Comparison of ENCODE assay signal across 18 mouse cellular contexts in the genomic region with DNA sequence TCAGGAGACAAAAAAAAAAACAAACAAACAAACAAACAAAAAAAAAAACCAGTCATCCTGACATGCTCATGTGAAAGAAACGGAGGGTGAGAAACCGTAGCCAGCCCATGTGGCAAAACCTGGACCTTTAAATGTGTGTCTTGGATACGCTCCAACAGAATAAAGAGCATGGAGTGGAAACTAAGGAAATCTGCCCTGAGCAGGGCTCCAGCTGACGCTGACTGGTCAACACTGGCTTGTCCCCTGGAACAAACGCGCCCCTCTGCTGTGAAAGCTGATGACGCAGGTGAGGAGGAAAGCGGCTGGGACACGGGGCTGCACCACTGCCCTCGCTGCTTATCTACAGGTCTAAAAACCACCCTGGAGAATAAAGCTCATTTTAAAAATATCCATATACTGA. TPM values are rescaled to one million over a fixed set of nuclear protein-coding genes. Genes with fewer than 3 reads are reported as not detected.
A peak's percentile ranks its signal among the peaks of the same experiment; 100 is the strongest.
DNase-seq lines count a peak whose midpoint lies in the region; ATAC-seq and TF ChIP-seq lines count a peak whose summit lies in the region.
"Had no signal": no experiment of that assay in that cellular context is flagged by ENCODE, and none has a peak within 500 bp of the region (broad histone marks: within the 10 kb centered on the region; RNA-seq: fewer than 3 reads in every experiment).

No protein-coding gene starts in this region.

- no peak overlapping the region for H3K9ac ChIP-seq in heart, postnatal 0 days (replicated peaks; ENCODE audit: low read depth, low read length)
- H3K9ac ChIP-seq in liver, embryonic 12.5 days = no peak overlapping the region
- H3K9ac ChIP-seq in hindbrain, postnatal 0 days (replicated peaks; ENCODE audit: low read length) = no peak overlapping the region

- peaks cover 45% of the 10 kb centered on the region for H3K4me1 ChIP-seq in heart, postnatal 0 days (ENCODE audit: control insufficient read depth, insufficient read depth)
- H3K4me1 ChIP-seq in liver, embryonic 12.5 days = peaks cover 57% of the 10 kb centered on the region
- peaks cover 26% of the 10 kb centered on the region for H3K4me1 ChIP-seq in hindbrain, postnatal 0 days (ENCODE audit: insufficient read depth, low read length)

- H3K4me3 ChIP-seq in heart, postnatal 0 days (ENCODE audit: low read depth, low read length) = no peak overlapping the region
- no peak overlapping the region for H3K4me3 ChIP-seq in liver, embryonic 12.5 days
- no peak overlapping the region for H3K4me3 ChIP-seq in hindbrain, postnatal 0 days (ENCODE audit: low read length)
- H3K4me3 ChIP-seq: erythroblast, embryonic 14.5 days had no signal

- no peaks in the 10 kb centered on the region for H3K27me3 ChIP-seq in heart, postnatal 0 days (ENCODE audit: control insufficient read depth, insufficient read depth, low read length)
- H3K27me3 ChIP-seq in liver, embryonic 12.5 days (replicated peaks) = no peaks in the 10 kb centered on the region
- no peaks in the 10 kb centered on the region for H3K27me3 ChIP-seq in hindbrain, postnatal 0 days (ENCODE audit: insufficient read depth, low read length)

- no peaks in the 10 kb centered on the region for H3K9me3 ChIP-seq in heart, postnatal 0 days (replicated peaks; ENCODE audit: control insufficient read depth, low read length)
- no peaks in the 10 kb centered on the region for H3K9me3 ChIP-seq in liver, embryonic 12.5 days (replicated peaks)
- H3K9me3 ChIP-seq in hindbrain, postnatal 0 days (ENCODE audit: low read length) = no peaks in the 10 kb centered on the region

- intact Hi-C loops in gastrocnemius, postnatal 36 days (cut with DNase I) = no loop called here

- H3K4me2 ChIP-seq in heart, postnatal 0 days (ENCODE audit: low read depth, low read length) = no peak overlapping the region
- no peak overlapping the region for H3K4me2 ChIP-seq in liver, embryonic 12.5 days
- no peak overlapping the region for H3K4me2 ChIP-seq in hindbrain, postnatal 0 days (ENCODE audit: low read depth, low read length)

- 33% methylated on average over 10 of the region's 10 CpGs for WGBS in heart, postnatal 0 days
- 68% methylated on average over 10 of the region's 10 CpGs for WGBS in liver, embryonic 12.5 days (ENCODE audit: insufficient replicate concordance)
- WGBS in hindbrain, postnatal 0 days = 23% methylated on average over 10 of the region's 10 CpGs

- H3K27ac ChIP-seq in heart, postnatal 0 days (ENCODE audit: low read depth) = no peak overlapping the region
- no peak overlapping the region for H3K27ac ChIP-seq in liver, embryonic 12.5 days
- H3K27ac ChIP-seq in hindbrain, postnatal 0 days = no peak overlapping the region

- 0 out of 2 replicates have a peak, but pooled peaks have one; percentile 20 for TF ChIP-seq CTCF in heart, postnatal 0 days (IDR thresholded peaks at IDR 0.05; ENCODE audit: low read depth)
- no peak for TF ChIP-seq CTCF in hindbrain, postnatal 0 days (IDR thresholded peaks at IDR 0.05; ENCODE audit: low read depth)

- no peak for DNase-seq in heart, postnatal 0 days (ENCODE audit: low spot score)
- no peak for DNase-seq in heart, postnatal 4 days
- DNase-seq in liver (peak; percentile 25), MN1 (ENCODE audit: low spot score) (peak; percentile 55)
- DNase-seq in hindbrain, postnatal 0 days (ENCODE audit: low spot score) = peak; percentile 34
- no peak for DNase-seq in gastrocnemius, postnatal 36 days
- DNase-seq: adrenal gland, postnatal 25 days; cerebellum, postnatal 14 days; gastrocnemius, postnatal 14 days; heart, postnatal 36 days; left cerebral cortex, postnatal 4 days; spleen, adult 18-20 months had no signal

- H3K36me3 ChIP-seq in heart, postnatal 0 days (replicated peaks; ENCODE audit: control insufficient read depth, insufficient read depth, low read length) = no peaks in the 10 kb centered on the region
- no peaks in the 10 kb centered on the region for H3K36me3 ChIP-seq in liver, embryonic 12.5 days
- no peaks in the 10 kb centered on the region for H3K36me3 ChIP-seq in hindbrain, postnatal 0 days (ENCODE audit: insufficient read depth, low read length)
- H3K36me3 ChIP-seq: G1E had no signal

- no peak for TF ChIP-seq EP300 in heart, postnatal 0 days (IDR thresholded peaks at IDR 0.05; ENCODE audit: low read depth)

- no peak for ATAC-seq in heart, postnatal 0 days (ENCODE audit: insufficient read depth, low read depth)
- ATAC-seq in liver, embryonic 12.5 days = no peak
- ATAC-seq in hindbrain, postnatal 0 days = no peak

RNA-seq across cellular contexts. Expression of a gene that starts 18.5 kb away (rescaled TPM):
- total RNA-seq in heart, postnatal 0 days (2014; rRNA removed; ENCODE audit: low replicate concordance) = 44.7 and 56.2 TPM in 2 replicates
- polyA plus RNA-seq in heart, postnatal 0 days (2015; fragmentation: Nextera tagmentation; extraction: Ambion mirVana) = 6.9 and 7.8 TPM in 2 replicates
- 10 to 100 TPM; 35.2 to 37.2 TPM for total RNA-seq in heart, postnatal 4 days (2021)
- 3.3 and 3.4 TPM in 2 replicates for polyA plus RNA-seq in liver, embryonic 12.5 days (2016; fragmentation: Nextera tagmentation; extraction: Ambion mirVana)
- total RNA-seq in hindbrain, postnatal 0 days (2014; rRNA removed) = 86.3 and 94.7 TPM in 2 replicates
- 16.9 and 17.0 TPM in 2 replicates for polyA plus RNA-seq in hindbrain, postnatal 0 days (2015; fragmentation: Nextera tagmentation; extraction: Ambion mirVana)
- total RNA-seq in gastrocnemius, postnatal 36 days (2021) = 10 to 100 TPM; 24.0 to 26.5 TPM
- total RNA-seq: monocyte, adult 5-6 weeks had no signal
- polyA plus RNA-seq: G1E had no signal

RNA-seq across cellular contexts. Expression of a gene that starts 49.3 kb away (rescaled TPM):
- 0.70 and 5.0 TPM in 2 replicates for total RNA-seq in heart, postnatal 0 days (2014; rRNA removed; ENCODE audit: low replicate concordance)
- polyA plus RNA-seq in heart, postnatal 0 days (2015; fragmentation: Nextera tagmentation; extraction: Ambion mirVana) = 0.58 and 0.61 TPM in 2 replicates
- 1 to 10 TPM; 2.5 to 2.8 TPM for total RNA-seq in heart, postnatal 4 days (2021)
- 0.07 and 0.17 TPM in 2 replicates for polyA plus RNA-seq in liver, embryonic 12.5 days (2016; fragmentation: Nextera tagmentation; extraction: Ambion mirVana)
- 10.2 and 10.8 TPM in 2 replicates for total RNA-seq in hindbrain, postnatal 0 days (2014; rRNA removed)
- 2.8 and 3.2 TPM in 2 replicates for polyA plus RNA-seq in hindbrain, postnatal 0 days (2015; fragmentation: Nextera tagmentation; extraction: Ambion mirVana)
- 1 to 10 TPM in 1 of 2 experiments, under 1 TPM in 1; 0.74 to 1.3 TPM for total RNA-seq in gastrocnemius, postnatal 36 days (2021)
- total RNA-seq: megakaryocyte progenitor cell, adult 5-6 weeks; monocyte, adult 5-6 weeks; neutrophil, adult 5-6 weeks had no signal
- polyA plus RNA-seq: erythroblast, embryonic 14.5 days; G1E had no signal

Comparison
In these comparisons a context has a peak if more than half of its experiments do, and no peak if none do; other contexts are left out.
1. DNase-seq: peak in liver (single experiment), MN1 (single experiment) and hindbrain, postnatal 0 days (single experiment); none in heart, postnatal 0 days (single experiment), heart, postnatal 4 days (single experiment) and gastrocnemius, postnatal 36 days (0 of 2).